Mouse (Mus musculus) ES-E14 (cell line): ENCODE measurements around the gene Arpc4.

ENCODE experiments used
- CHD2 ChIP-seq: IDR thresholded peaks from 2 replicates; pipeline ENCODE4 v1.6.1; 2014; ENCODE audit warnings: mild to moderate bottlenecking, low read depth, low read length, inconsistent platforms
- ZC3H11A ChIP-seq: IDR thresholded peaks from 2 replicates; pipeline ENCODE4 v1.6.1; 2012; ENCODE audit warnings: low read depth, mild to moderate bottlenecking, inconsistent platforms, low read length, borderline replicate concordance

DNA sequence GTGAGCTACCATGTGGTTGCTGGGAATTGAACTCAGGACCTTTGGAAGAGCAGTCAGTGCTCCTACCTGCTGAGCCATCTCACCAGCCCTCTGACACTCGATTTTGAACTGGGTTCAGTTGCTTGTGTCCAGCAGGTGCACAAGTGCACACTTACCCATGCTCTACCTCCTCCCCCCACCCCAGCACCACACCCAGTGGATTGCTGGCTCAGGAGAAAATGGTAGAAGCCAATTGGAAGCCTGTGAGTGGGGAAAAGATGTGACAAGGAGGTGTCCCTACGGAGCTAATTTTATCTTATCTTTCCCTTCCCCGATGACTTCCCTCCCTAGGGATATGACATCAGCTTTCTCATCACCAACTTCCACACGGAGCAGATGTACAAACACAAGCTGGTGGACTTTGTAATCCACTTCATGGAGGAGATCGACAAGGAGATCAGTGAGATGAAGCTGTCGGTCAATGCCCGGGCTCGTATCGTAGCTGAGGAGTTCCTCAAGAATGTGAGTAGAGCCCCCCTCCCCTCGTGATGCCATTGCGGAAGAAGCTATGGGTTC, 7.3 kb downstream of the Arpc4 start:
- TF ChIP-seq CHD2 (no peak), ZC3H11A (no peak)
